Mouse (Mus musculus): ENCODE measurements at regions not wholly inside any gene's neighbourhood (a gene's known extent, or its start where the extent isn't known, plus 50 kb on each side); places are given as distances from the start of the nearest gene placed in this dataset.

GRCm38 (mm10) chr10:112863808-112864207 lies 65.0 kb downstream of the Atxn7l3b start:
- no peak for ATAC-seq (ENCODE audit: poor library complexity, severe bottlenecking)

GRCm38 (mm10) chr10:112863375-112863774 lies 65.4 kb downstream of the Atxn7l3b start:
- peak; percentile 70 for ATAC-seq (ENCODE audit: poor library complexity, severe bottlenecking)

- peak; percentile 85 for ATAC-seq (ENCODE audit: poor library complexity, severe bottlenecking)
These were observed 76.8 kb downstream of the Atxn7l3b start for GRCm38 (mm10) chr10:112851997-112852396.

GRCm38 (mm10) chr10:112846225-112846624 lies 82.6 kb downstream of the Atxn7l3b start:
- ATAC-seq (ENCODE audit: poor library complexity, severe bottlenecking), result 0 out of 2 replicates have a peak, but pooled peaks have one; percentile 40

- peak; percentile 68 for ATAC-seq (ENCODE audit: poor library complexity, severe bottlenecking)
These were observed 91.3 kb downstream of the Atxn7l3b start for GRCm38 (mm10) chr10:112837400-112838035.

GRCm38 (mm10) chr10:112835970-112836369 lies 92.8 kb downstream of the Atxn7l3b start:
- ATAC-seq (ENCODE audit: poor library complexity, severe bottlenecking), result no peak

- ATAC-seq (ENCODE audit: poor library complexity, severe bottlenecking), result peak; percentile 67
These were observed 93.3 kb downstream of the Atxn7l3b start for GRCm38 (mm10) chr10:112835508-112835907.

GRCm38 (mm10) chr10:112810181-112810580 lies 118.6 kb downstream of the Atxn7l3b start:
- no peak for ATAC-seq (ENCODE audit: poor library complexity, severe bottlenecking)

GRCm38 (mm10) chr10:112803557-112803956 lies 125.2 kb downstream of the Atxn7l3b start:
- ATAC-seq (ENCODE audit: poor library complexity, severe bottlenecking), result peak; percentile 87

GRCm38 (mm10) chr10:112801560-112801959 lies 127.2 kb downstream of the Atxn7l3b start:
- peak; percentile 90 for ATAC-seq (ENCODE audit: poor library complexity, severe bottlenecking)

- no peak for ATAC-seq (ENCODE audit: poor library complexity, severe bottlenecking)
These were observed 130.2 kb downstream of the Atxn7l3b start for GRCm38 (mm10) chr10:112798603-112799002.

- no peak for ATAC-seq (ENCODE audit: poor library complexity, severe bottlenecking)
These were observed 130.7 kb downstream of the Atxn7l3b start for GRCm38 (mm10) chr10:112798090-112798489.

GRCm38 (mm10) chr10:112795938-112796337 lies 132.9 kb downstream of the Atxn7l3b start:
- no peak for ATAC-seq (ENCODE audit: poor library complexity, severe bottlenecking)

- ATAC-seq (ENCODE audit: poor library complexity, severe bottlenecking), result no peak
These were observed 133.3 kb downstream of the Atxn7l3b start for GRCm38 (mm10) chr10:112795473-112795872.

- ATAC-seq (ENCODE audit: poor library complexity, severe bottlenecking), result no peak
These were observed 140.6 kb downstream of the Atxn7l3b start for GRCm38 (mm10) chr10:112788236-112788635.

- ATAC-seq (ENCODE audit: poor library complexity, severe bottlenecking), result no peak
These were observed 154.5 kb downstream of the Atxn7l3b start for GRCm38 (mm10) chr10:112774262-112774661.

GRCm38 (mm10) chr10:112746683-112747082 lies 182.1 kb downstream of the Atxn7l3b start:
- ATAC-seq (ENCODE audit: poor library complexity, severe bottlenecking), result no peak

- ATAC-seq (ENCODE audit: poor library complexity, severe bottlenecking), result no peak
These were observed 185.3 kb downstream of the Atxn7l3b start for GRCm38 (mm10) chr10:112743527-112743926.

GRCm38 (mm10) chr10:112742123-112742522 lies 186.7 kb downstream of the Atxn7l3b start:
- no peak for ATAC-seq (ENCODE audit: poor library complexity, severe bottlenecking)

Measured in megakaryocyte, adult 5-6 weeks (primary cell).